Mouse (Mus musculus) cortical plate, adult 2 months (tissue): Measurements from ENCODE around the gene Pou6f1. TPM values are rescaled to one million over a fixed set of nuclear protein-coding genes. Genes with fewer than 3 reads are reported as not detected.
"Not testable (repeated sequence)": the region's sequence is repeated elsewhere in the genome, so short reads cannot be mapped to it uniquely, and the experiment has no call there.

Source experiments
- H3K27ac ChIP-seq: fragments of 200-500 bp; 2 replicates; pipeline ENCODE4 v1.5.1; 2012; ENCODE audit warnings: low read length, control low read depth, inconsistent platforms; ENCODE audit not compliant: insufficient read depth
- H3K4me1 ChIP-seq: fragments of 200-500 bp; 2 replicates; pipeline ENCODE4 v1.6.1; 2011; ENCODE audit warnings: low read length; ENCODE audit not compliant: control insufficient read depth, insufficient read depth
- H3K4me3 ChIP-seq: fragments of 200-500 bp; 2 replicates; pipeline ENCODE4 v1.5.1; 2011; ENCODE audit warnings: mild to moderate bottlenecking, low read length, control low read depth; ENCODE audit not compliant: insufficient read depth
- CTCF ChIP-seq: fragments of 200-500 bp; IDR thresholded peaks from 2 replicates; pipeline ENCODE4 v1.5.1; 2011; ENCODE audit warnings: mild to moderate bottlenecking, control low read depth, low read length; ENCODE audit not compliant: insufficient read depth; ENCODE audit errors: extremely low read depth
- POLR2A ChIP-seq: fragments of 200-500 bp; IDR thresholded peaks from 2 replicates; pipeline ENCODE4 v1.6.1; 2011; ENCODE audit warnings: mild to moderate bottlenecking, low read length, control low read depth; ENCODE audit not compliant: insufficient read depth; ENCODE audit errors: extremely low read depth
- polyA plus RNA-seq: library from polyadenylated mRNA; depleted of rRNA; stranded (reverse); fragments of >200 nt; gene quantifications from 2 replicates; pipeline ENCODE4 v1.2.3, GENCODE M21; 2012

The Pou6f1 gene
- polyA plus RNA-seq, 1 experiment = 120 TPM

DNA sequence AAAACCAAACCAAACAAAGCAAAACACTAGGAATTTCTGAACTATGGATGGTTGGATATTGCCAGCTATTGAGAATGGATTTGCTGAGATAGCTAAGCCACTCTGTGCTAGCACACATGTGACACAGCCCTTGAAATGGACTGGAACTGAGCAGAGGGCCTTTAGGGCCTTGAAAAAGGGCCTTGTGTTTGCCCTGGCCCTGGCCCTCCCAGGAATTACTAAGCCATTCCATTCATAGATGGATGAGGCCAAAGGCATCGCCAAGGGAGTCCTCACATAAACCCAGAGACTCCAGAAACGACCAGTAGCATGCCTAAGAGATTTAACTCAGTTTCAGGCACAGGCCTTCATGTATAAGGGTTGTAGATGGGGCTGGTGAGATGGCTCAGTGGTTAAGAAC is 33.3 kb downstream of the Pou6f1 start:
- Histone ChIP-seq H3K27ac (no peak overlapping the region), H3K4me3 (no peak overlapping the region), H3K4me1 (no peaks in the 10 kb centered on the region)
- TF ChIP-seq CTCF (no peak), POLR2A (no peak)

DNA sequence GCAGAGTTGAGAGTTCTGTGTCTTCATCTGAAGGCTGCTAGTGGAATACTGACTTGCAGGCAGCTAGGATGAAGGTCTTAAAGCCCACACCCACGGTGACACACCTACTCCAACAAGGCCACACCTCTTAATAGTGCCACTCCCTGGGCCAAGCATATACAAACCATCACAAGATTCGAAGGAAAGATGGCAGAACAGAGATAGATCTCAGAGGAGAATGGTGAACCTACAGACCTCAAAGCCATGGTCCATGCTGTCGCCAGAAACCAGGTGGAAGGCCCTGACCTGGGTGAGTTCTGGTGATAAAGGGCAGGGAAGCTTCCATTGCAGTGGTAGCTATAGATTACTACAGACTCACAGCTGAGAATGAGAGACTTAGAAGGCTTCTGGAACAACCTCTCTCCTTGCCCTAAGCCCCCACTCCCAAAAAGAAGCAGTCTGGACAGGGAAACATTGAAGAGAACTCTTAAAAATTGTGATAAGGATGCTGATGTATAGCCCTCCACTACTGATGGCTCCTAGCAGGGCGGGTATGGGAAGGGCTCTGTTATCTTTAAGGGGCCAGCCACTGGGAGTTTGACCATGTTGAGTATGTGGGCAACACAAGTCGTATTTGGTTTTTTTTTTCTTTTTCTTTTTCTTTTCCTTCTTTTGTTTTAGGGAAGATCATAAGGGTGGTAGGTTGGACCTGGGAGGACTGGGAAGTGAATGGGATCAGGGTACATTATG is 41.9 kb downstream of the Pou6f1 start:
- Histone ChIP-seq H3K4me3 (no peak overlapping the region), H3K27ac (no peak overlapping the region), H3K4me1 (no peaks in the 10 kb centered on the region)
- no peak for TF ChIP-seq POLR2A
- TF ChIP-seq CTCF = no peak

DNA sequence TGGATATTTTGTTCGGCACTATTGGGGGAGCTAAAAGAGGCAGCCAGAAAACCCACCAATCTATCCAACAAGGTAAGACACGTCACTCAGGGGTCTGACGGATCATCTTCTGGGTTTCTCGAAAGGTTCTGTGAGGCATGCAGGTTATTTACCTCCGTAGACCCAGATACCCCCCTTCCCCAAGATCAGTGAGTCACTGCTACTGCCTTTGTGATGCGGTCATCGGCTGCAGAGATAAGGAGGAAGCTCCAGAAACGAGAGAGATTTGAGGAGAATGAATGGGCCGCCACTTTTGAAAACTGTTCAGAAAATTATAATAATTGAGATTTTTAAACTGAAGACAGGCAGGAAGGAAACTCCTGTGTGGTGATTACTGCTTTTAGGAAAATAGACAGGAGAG is 43.4 kb downstream of the Pou6f1 start:
- Histone ChIP-seq H3K4me3 (no peak overlapping the region), H3K27ac (no peak overlapping the region), H3K4me1 (no peaks in the 10 kb centered on the region)
- TF ChIP-seq CTCF = no peak
- TF ChIP-seq POLR2A = no peak

DNA sequence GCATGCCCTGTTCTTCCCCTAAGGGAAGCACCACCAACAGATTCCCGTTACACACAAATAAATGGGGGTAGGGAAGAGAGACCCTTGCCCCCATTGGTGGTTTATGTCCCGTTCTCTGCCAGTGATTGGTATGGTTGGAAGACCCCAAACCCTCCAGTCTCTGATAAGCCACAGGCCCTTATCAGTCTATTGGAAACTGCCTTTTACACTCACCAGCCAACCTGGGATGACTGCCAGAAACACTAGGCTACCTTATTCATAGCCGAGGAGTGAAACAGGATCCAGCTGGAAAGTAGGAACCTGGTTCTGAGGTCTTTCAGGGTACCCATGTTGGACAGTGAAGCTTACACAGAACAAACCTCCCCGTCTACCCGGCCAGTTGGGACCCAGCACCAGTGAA is 43.8 kb downstream of the Pou6f1 start:
- TF ChIP-seq POLR2A (no peak), CTCF (no peak)
- Histone ChIP-seq H3K4me1 (peaks cover under 1% of the 10 kb centered on the region; the same call in 1 of the 2 replicates), H3K27ac (no peak overlapping the region), H3K4me3 (no peak overlapping the region)

DNA sequence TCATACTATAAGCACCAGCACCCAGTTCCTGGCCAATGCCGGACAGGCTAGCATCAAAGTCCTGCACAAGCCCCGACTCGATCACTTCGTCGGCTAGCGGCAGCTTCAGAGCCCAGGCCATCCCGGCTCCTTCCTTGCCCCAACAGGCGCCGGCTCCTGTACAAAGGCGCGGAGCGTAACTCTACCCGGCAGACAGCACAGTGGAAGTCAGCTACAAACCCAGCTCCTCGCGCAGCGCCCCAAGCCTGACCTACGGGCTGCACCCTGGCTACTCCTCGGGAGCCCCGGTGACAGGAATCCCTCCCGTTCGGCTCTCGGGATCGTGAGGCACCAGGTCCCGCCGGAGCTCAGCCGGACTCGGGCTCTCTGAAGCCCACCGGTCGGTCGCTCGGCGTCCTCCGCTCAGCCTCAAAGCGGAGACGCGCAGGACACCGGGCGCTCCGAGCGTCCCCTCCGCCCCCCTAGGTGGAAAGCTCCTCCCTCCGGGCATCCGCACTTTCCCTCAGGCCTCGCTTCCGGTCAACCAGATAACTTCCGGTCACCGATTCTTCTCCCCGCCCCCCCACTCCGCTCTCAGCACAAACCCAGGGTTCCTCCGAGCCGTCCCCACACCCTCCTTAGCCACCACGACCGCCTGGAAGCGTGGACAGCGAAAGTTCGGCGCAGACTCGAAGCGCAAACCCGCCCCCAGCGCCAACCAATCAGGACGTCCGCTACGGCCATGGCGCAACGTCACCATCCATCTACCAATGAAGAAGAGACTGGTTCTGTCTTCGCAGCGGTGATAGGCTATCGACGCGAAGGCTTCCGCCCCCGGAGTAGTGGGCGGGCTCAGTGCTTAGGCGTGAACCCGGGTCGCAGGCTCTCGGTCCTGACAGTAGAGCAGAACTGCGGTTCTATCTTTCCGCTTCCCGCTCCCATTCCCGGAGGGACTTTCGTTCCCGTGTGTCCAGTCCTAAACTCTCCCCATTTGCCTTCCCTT is 48.2 kb downstream of the Pou6f1 start, which contains the start of gene Tfcp2:
TSS of gene Tfcp2 (minus strand) at position 683 of the 982 bp plus-strand sequence.
- Histone ChIP-seq H3K4me1 (peaks cover 2% of the 10 kb centered on the region; the same call in 1 of the 2 replicates), H3K4me3 (peak within 1 kb of the TSS; percentile 39), H3K27ac (peak within 1 kb of the TSS; percentile 29; the same call in 1 of the 2 replicates)
- TF ChIP-seq POLR2A (peak; percentile 99), CTCF (no peak)

DNA sequence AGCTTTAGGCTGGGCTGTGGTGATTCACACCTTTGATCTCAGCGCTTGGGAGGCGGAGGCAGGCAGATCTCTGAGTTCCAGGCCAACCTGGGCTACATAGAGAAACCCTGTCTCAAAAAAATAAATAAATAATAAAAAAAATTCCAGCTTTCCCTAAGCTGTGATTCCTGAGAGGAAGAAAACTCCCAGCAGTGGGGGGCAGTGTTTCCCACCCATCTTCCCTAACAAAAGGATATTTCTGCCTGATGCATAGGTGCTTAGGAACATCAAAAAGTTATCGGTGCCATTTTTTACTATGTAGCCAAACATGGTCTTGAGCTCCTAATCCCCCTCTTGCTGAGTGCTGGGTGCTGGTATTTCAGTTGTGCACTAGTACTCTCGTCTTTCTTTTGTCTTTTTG is 49.5 kb downstream of the Pou6f1 start:
- TF ChIP-seq POLR2A = no peak
- TF ChIP-seq CTCF = no peak
- peaks cover 2% of the 10 kb centered on the region; the same call in 1 of the 2 replicates for H3K4me1 ChIP-seq
- H3K27ac ChIP-seq = no peak overlapping the region
- H3K4me3 ChIP-seq = no peak overlapping the region; the same call in 1 of the 2 replicates

DNA sequence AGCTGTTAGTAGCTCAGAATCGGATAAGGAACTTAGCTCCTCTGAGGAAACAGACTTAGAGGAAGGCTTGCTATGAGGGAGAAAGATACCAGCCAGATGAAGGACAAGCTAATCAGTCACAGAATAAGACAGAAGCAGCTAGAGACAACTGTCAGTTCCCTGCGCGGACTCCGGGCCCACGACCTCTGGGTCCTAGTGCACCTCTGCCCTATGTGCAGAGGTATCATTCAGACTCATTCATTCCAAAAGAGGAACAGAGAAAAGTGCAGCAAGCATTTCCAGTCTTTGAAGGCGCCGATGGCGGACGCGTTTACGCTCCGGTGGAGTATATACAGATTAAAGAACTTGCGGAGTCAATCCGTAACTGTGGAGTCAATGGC is 56.1 kb downstream of the Pou6f1 start:
- not testable (repeated sequence) for H3K4me3 ChIP-seq, H3K4me1 ChIP-seq, H3K27ac ChIP-seq

DNA sequence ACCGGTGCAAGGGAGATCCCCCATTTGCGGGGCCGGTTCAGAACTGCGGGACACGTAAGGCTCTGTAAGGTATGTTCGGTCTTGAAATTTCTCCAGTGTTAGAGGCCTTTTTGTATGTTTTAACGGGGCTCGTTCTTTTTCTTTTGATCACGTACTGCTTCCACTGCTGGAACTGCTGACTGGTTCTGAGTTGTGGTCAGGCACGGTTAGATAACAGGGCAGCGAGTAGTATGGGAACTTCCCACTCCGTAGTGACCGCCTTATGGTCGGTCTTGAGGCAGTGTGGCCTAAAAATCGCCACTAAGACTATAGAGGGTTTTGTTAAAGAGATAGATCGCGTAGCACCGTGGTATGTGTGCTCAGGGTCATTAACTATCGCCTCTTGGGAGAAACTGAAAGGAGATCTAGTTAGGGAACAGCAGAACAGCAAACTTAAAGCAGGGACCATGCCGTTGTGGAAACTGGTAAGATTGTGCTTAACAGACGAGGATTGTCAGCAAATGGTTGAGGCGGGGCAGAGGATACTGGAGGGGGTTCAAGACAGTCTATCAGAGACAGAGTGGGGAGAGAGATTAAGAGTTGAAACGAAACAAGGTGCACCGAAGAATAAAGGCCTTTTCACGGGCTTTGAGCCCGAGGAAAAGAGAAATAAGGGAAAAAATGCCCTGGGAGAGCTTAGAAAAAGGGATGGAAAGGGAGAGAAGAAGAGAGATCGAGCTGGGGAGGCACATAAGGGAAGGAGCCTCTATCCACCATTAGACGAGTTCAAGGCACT is 56.7 kb downstream of the Pou6f1 start:
- not testable (repeated sequence) for H3K4me3 ChIP-seq, H3K27ac ChIP-seq, H3K4me1 ChIP-seq

DNA sequence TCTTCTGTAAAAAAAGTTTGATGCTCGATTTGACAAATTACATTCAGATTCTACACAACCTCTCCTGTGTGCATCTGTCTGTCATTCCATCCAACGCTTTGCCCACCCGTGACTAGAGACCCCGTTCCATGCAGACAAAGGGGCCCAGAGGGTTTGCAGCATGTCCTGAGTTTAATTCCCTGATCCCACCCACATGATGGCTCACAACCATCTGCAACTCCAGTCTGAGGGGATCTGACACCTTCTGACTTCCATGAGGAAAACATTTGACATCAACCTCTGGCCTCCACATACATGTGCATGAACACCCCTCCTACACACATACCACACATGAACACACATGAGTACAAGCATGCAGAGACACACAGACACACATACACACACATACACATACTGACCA is 58.4 kb downstream of the Pou6f1 start:
- H3K4me1 ChIP-seq = peaks cover 2% of the 10 kb centered on the region
- H3K27ac ChIP-seq = no peak overlapping the region
- no peak overlapping the region for H3K4me3 ChIP-seq
- TF ChIP-seq POLR2A (no peak), CTCF (no peak)

DNA sequence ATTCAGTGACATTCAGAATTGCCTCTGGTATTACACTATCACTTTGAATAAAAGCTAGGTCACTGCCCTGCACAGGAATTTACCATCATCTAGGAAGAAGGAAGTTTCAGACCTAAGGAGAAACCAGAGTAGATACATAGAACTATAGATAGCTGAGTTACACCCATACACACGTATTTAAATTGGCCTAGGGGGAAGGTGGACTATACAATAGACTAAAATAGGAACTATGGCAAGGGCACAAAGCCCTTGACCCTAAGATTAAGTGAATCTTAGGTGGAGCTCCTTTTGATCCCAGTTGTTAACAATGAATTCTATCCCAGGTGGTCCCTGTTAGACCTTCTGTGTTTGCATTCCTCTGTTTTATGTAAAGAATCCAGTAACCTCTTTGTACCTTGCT is 58.8 kb downstream of the Pou6f1 start:
- not testable (repeated sequence) for H3K4me3 ChIP-seq, H3K27ac ChIP-seq, H3K4me1 ChIP-seq
